Mouse (Mus musculus): ENCODE results near the gene Rnasek. TPM values are rescaled to one million over a fixed set of nuclear protein-coding genes. Genes with fewer than 3 reads are reported as not detected.
A peak's percentile ranks its signal among the peaks of the same experiment; 100 is the strongest.

Gene Rnasek
- polyA plus RNA-seq, 1 experiment from 2014 or later, result 106 TPM

DNA sequence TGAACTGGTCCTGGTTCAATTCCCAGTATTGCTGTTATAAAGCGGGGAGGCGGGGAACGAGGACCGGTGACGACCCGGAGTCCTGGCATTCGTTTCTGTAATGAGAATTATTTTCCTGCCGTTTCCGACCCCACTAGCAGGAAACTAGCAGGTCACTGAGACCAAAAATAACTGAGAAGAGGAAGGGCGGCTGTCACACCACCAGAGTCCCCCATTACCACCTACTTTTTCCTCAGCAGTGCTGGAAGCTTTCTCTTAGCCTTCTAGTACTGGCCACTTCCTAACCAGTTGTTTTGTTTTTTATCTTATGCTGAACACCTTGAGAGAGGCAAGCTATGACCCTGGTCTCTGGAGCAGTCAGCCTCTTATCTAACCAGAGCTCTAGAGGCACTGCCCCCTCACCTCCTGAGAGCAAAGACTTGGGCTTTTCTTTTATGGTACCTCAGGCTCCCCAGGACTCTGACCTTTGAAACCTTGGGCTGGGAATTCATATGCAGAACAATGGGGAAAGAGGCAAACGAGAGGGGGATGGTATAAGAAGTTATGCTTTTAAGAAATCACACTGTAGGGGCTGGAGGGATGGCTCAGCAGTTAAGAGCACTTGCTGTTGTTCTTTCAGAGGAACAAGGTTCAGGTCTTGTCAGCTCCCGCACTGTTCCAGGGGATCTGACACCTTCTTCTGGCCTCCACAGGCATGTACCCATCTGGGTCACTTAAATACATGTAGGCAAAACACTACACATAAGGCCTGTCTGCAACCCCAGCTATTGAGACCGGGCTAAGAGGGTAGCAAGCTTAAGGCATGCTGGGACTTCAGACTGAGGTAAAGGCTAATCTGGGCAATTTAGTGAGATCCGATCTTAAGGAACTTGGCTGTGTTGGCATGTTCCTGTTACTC lies 17.8 kb downstream of the Rnasek start:
- H3K36me3 ChIP-seq (replicated peaks), result peaks cover 13% of the 10 kb centered on the region
- H3K27me3 ChIP-seq (replicated peaks; ENCODE audit: low read depth, poor library complexity, severe bottlenecking), result peaks cover 87% of the 10 kb centered on the region
- H3K4me1 ChIP-seq, result peaks cover 51% of the 10 kb centered on the region
- no peaks in the 10 kb centered on the region for H3K9me3 ChIP-seq
- no peak for DNase-seq (ENCODE audit: low spot score)
- H3K27ac ChIP-seq (replicated peaks), result peak overlapping the region; percentile 88
- 12% methylated on average over 14 of the region's 14 CpGs for WGBS
- H3K4me3 ChIP-seq, result peak overlapping the region; percentile 68

DNA sequence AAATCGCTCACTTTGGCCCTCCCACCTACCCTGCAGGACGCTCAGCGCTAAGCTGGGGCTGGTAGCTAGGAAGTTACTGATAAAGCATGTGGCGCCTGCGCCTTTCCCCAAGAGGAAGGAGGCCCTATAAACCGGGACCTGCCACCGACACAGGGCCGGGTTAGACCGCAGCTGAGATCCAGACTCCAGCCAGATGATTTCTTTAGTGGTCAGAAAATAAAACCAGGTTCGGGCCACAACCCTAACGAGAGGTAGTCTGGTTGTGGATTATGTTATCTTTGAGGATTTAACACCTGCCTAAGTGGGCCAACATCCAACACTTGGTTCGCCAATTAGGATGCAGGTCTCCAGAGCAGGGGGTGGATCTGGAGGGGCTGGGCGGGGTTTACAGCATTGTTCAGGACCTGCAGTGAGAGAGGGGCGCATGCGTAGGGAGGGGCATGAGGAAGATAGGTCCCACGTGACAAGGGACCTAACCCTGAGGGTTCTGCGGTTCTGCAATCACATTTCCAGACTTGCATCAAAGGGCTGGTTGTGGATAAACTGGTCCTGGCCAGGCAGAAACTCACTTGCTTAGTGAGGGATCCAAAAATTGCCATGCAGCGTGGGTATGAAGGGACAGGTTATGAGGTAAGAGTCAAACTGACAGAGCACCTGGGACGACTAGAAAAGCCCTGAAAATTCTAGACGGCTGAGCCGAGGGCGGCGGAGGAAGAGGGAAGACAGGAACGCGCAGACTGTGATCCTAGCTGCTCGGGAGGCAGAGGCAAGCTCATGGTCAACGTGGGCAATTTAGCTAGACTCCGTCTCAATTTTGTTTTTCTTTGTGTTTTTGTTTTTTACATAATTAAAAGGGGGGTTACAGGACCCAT lies 18.7 kb downstream of the Rnasek start, which contains the start of gene Slc16a13:
Slc16a13 (minus strand) TSS at position 334 of the 872 bp plus-strand sequence.
- Histone ChIP-seq H3K4me3 (peak within 1 kb of the TSS; percentile 68), H3K27me3 (replicated peaks; ENCODE audit: low read depth, poor library complexity, severe bottlenecking) (peaks cover 87% of the 10 kb centered on the region), H3K4me1 (peaks cover 43% of the 10 kb centered on the region), H3K36me3 (replicated peaks) (peaks cover 13% of the 10 kb centered on the region), H3K9me3 (no peaks in the 10 kb centered on the region), H3K27ac (replicated peaks) (peak within 1 kb of the TSS; percentile 88)
- WGBS, result under 1% methylated on average over 28 of the region's 28 CpGs
- DNase-seq (ENCODE audit: low spot score), result peak; percentile 97

DNA sequence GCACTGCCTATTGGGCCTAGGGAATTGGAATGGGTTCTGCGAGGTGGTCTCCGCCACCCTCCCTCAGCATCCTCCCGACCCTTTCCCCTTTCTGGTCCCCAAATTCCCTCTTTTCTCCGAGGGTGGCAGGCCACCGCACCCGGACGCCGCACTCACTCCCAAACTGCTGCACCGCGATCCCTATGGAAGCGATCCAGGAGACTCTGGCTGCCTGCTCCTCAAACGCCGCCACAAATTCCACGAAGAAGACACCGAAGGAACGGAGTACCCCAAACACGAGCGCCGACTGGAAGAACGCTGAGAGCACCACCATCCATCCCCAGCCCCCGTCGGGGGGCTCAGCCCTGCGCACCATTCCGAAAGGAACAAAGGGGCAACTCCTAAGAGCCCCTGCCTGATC lies 19.3 kb downstream of the Rnasek start:
- Histone ChIP-seq H3K4me3 (peak overlapping the region; percentile 68), H3K27me3 (replicated peaks; ENCODE audit: low read depth, poor library complexity, severe bottlenecking) (peaks cover 87% of the 10 kb centered on the region), H3K36me3 (replicated peaks) (peaks cover 13% of the 10 kb centered on the region), H3K27ac (replicated peaks) (peak overlapping the region; percentile 88), H3K9me3 (no peaks in the 10 kb centered on the region), H3K4me1 (peaks cover 44% of the 10 kb centered on the region)
- DNase-seq (ENCODE audit: low spot score), result no peak
- WGBS, result 2% methylated on average over 24 of the region's 24 CpGs

DNA sequence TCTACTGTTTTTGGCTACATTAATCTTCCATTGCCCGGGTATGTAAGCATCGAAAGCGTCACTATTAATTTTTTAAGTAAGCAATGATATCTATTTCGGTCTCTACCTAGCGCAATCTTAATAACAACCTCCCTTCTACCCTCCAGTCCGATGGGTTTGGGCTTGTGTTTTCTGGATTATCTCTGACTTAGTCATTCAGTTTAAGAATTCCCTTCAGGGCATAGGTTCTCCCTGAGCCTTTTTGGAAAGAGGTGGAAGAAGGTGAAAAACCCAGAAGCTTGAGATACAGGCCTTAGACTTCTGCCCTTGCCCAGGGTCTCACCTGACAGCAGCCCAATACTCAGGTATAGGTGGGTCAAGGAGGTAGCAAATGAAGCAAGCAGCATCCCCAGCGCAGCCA lies 19.8 kb downstream of the Rnasek start:
- DNase-seq (ENCODE audit: low spot score), result no peak
- Histone ChIP-seq H3K4me3 (peak overlapping the region; percentile 68), H3K36me3 (replicated peaks) (peaks cover 13% of the 10 kb centered on the region), H3K27me3 (replicated peaks; ENCODE audit: low read depth, poor library complexity, severe bottlenecking) (peaks cover 87% of the 10 kb centered on the region), H3K4me1 (peaks cover 48% of the 10 kb centered on the region), H3K27ac (replicated peaks) (peak overlapping the region; percentile 88), H3K9me3 (no peaks in the 10 kb centered on the region)
- 57% methylated on average over 7 of the region's 7 CpGs for WGBS

DNA sequence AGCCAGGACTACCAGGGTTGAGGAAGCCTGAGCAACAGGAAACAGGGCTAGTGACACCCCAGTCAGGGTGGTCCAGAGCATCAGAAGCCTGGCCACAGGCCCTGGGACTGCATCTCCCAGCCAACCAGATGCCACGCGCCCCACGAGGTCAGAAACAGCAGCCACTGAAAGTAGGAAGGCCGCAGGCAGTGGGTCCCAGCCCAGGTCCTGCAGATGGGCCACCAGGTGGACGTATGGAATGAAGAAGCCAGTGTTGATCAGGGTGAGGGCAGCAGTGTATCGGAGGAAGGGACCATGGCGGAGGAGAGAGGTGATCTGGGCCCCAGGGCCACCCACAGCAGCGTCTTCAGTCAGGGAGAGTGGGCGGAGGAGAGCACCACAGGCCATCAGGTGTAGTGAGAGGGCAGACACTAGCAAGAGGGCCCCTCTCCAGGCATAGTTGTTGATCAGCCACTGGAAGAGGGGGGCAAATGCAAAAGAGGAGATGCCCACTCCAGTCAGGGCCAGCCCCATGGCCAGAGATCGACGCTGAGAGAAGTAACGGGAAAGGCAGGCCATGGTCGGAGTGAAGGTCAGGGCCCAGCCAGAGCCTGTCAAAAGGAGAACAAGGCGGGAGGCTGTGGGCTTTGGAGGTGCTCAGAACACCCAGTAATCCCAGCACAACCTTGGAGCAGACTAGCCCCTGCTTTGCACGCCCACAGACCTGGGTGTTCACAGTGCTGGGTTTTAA lies 20.7 kb downstream of the Rnasek start:
- Histone ChIP-seq H3K27ac (replicated peaks) (no peak overlapping the region), H3K4me3 (peak overlapping the region; percentile 16; the same call in 1 of the 2 replicates), H3K4me1 (peaks cover 58% of the 10 kb centered on the region), H3K36me3 (replicated peaks) (peaks cover 13% of the 10 kb centered on the region), H3K9me3 (no peaks in the 10 kb centered on the region), H3K27me3 (replicated peaks; ENCODE audit: low read depth, poor library complexity, severe bottlenecking) (peaks cover 87% of the 10 kb centered on the region)
- WGBS, result 92% methylated on average over 15 of the region's 15 CpGs
- no peak for DNase-seq (ENCODE audit: low spot score)

DNA sequence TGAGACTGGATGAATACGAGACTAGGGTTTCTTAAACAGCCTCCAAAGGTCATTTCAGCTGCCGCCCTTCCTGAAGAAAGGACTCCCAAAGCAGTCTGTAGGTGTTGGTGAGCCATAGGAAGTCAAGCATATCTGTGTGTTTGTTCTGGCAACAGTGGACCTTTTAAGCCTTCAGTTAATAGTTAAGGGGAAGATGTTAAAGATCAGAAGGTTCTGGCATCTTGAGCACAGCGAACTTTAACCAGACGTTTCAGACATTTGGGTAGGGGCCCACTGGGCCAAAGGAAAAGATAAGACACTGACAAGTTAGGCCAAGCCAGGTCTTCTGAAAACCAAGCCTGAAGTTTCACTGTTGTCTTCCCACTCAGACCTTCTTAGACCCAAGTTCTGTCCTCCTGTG lies 21.6 kb downstream of the Rnasek start:
- peaks cover 61% of the 10 kb centered on the region for H3K4me1 ChIP-seq
- H3K4me3 ChIP-seq, result no peak overlapping the region
- 89% methylated on average over 4 of the region's 4 CpGs for WGBS
- peaks cover 13% of the 10 kb centered on the region for H3K36me3 ChIP-seq (replicated peaks)
- peaks cover 89% of the 10 kb centered on the region for H3K27me3 ChIP-seq (replicated peaks; ENCODE audit: low read depth, poor library complexity, severe bottlenecking)
- no peak for DNase-seq (ENCODE audit: low spot score)
- H3K9me3 ChIP-seq, result no peaks in the 10 kb centered on the region
- no peak overlapping the region for H3K27ac ChIP-seq (replicated peaks)

DNA sequence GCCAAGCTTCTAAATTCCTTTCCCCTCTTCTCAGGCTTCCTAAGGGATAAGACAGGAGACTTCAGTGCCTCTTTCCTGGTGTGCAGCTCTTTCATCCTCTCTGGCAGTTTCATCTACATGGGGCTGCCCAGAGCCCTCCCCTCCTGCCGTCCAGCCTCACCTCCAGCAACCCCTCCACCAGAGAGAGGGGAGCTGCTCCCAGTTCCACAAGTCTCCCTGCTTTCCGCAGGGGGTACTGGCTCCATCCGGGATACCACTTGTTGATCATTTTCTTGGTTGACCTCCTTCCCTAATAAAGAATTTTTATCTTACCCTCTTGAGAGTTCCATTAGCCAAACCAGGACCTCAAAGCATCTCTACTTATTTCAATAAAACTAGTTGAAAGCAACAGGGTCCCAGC lies 23.5 kb downstream of the Rnasek start:
- Histone ChIP-seq H3K4me1 (peaks cover 47% of the 10 kb centered on the region), H3K4me3 (no peak overlapping the region; the same call in 1 of the 2 replicates), H3K36me3 (replicated peaks) (peaks cover 13% of the 10 kb centered on the region), H3K9me3 (no peaks in the 10 kb centered on the region), H3K27me3 (replicated peaks; ENCODE audit: low read depth, poor library complexity, severe bottlenecking) (peaks cover 87% of the 10 kb centered on the region), H3K27ac (replicated peaks) (no peak overlapping the region)
- no peak for DNase-seq (ENCODE audit: low spot score)
- WGBS, result 54% methylated on average over 3 of the region's 3 CpGs

DNA sequence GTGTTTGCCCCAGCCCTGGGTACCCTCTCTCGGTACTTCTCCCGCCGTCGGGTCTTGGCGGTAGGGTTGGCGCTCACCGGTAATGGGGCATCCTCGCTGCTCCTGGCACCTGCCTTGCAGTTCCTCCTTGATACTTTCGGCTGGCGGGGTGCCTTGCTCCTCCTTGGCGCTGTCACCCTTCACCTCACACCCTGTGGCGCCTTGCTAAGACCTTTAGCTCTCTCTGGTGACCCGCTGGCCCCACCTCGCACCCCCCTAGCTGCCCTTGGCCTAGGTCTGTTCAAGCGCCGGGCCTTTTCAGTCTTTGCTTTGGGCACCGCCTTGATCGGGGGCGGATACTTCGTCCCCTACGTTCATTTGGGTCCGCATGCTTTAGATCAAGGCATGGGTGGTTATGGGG lies 24.3 kb downstream of the Rnasek start:
- Histone ChIP-seq H3K4me1 (peaks cover 40% of the 10 kb centered on the region), H3K27me3 (replicated peaks; ENCODE audit: low read depth, poor library complexity, severe bottlenecking) (peaks cover 86% of the 10 kb centered on the region), H3K27ac (replicated peaks) (no peak overlapping the region; the same call in 1 of the 2 replicates), H3K36me3 (replicated peaks) (peaks cover 13% of the 10 kb centered on the region), H3K4me3 (peak overlapping the region; percentile 54), H3K9me3 (no peaks in the 10 kb centered on the region)
- no peak for DNase-seq (ENCODE audit: low spot score)
- 12% methylated on average over 22 of the region's 22 CpGs for WGBS

DNA sequence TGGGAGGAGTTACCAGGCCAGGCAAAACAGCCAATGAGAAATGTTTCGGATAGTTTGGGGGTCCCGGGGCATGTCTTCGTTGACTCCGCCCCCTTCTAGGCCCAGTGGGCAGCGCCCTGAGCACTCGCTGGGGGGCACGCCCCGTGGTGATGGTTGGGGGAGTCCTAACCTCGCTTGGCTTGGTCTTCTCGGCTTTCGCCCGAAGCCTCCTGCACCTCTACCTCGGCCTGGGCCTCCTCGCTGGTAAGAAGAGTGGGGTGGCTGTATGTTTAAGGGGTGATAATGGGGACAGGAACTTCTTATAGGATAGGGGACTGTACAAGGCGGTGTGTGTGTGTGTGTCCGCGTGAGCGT lies 24.8 kb downstream of the Rnasek start:
- H3K4me1 ChIP-seq, result peaks cover 35% of the 10 kb centered on the region
- H3K4me3 ChIP-seq, result peak overlapping the region; percentile 54
- peaks cover 82% of the 10 kb centered on the region for H3K27me3 ChIP-seq (replicated peaks; ENCODE audit: low read depth, poor library complexity, severe bottlenecking)
- H3K36me3 ChIP-seq (replicated peaks), result peaks cover 13% of the 10 kb centered on the region
- 7% methylated on average over 18 of the region's 18 CpGs for WGBS
- no peak for DNase-seq (ENCODE audit: low spot score)
- no peaks in the 10 kb centered on the region for H3K9me3 ChIP-seq
- no peak overlapping the region for H3K27ac ChIP-seq (replicated peaks)

DNA sequence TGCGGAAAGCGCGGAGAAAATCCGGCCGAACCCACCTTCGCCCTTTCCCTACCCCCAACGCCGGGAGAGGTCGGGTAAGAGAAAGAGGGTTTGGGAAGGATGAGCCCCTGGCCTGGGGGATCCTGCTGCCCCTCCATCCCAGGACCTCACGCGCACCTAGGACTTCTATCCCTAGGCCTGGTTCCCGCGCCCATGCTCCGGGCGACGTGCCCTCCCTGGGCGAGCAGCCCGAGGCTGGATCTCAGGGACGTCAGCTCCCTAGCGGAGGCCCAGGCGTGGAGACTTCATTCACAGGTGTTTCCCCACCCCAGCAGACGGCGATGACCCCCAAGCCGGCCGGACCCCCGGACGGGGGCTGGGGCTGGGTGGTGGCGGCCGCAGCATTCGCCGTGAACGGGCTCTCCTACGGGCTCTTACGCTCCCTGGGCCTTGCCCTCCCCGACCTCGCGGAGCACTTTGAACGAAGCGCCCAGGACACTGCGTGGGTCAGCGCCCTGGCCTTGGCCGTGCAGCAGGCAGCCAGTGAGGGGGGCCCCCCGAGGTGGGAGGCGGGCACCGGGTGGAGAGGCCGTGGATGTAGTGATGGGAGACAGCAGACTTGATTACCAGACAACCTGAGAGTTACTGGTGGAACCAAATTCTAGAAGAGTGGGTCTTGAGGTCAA lies 25.3 kb downstream of the Rnasek start:
- WGBS, result under 1% methylated on average over 46 of the region's 46 CpGs
- H3K27ac ChIP-seq (replicated peaks), result 0 out of 2 replicates have a peak overlapping the region, but pooled peaks have one; percentile 26
- peak; percentile 52 for DNase-seq (ENCODE audit: low spot score)
- H3K4me1 ChIP-seq, result peaks cover 31% of the 10 kb centered on the region
- H3K27me3 ChIP-seq (replicated peaks; ENCODE audit: low read depth, poor library complexity, severe bottlenecking), result peaks cover 76% of the 10 kb centered on the region
- peaks cover 13% of the 10 kb centered on the region for H3K36me3 ChIP-seq (replicated peaks)
- peak overlapping the region; percentile 54 for H3K4me3 ChIP-seq
- H3K9me3 ChIP-seq, result no peaks in the 10 kb centered on the region

DNA sequence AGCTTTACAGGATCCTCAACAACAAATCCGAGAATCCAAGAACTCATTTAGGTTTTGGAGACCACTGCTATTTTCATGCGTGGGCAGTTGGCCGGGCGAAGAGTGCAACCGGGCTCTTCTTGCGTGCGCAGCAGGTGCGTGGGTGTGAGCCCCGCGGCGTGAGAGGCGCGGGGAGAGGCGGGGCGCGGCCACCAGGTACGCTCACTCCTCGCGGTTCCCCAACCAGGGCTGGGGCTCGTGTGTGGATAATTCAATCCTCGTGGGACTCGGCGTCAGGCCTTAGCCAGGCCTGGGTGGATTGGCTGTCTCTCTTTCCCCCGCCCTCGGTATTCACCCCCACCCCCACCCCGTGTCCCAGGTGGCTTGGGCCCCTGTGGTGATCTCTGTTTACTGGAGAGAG lies 25.9 kb downstream of the Rnasek start:
- DNase-seq (ENCODE audit: low spot score), result no peak
- 6% methylated on average over 26 of the region's 26 CpGs for WGBS
- no peak overlapping the region for H3K27ac ChIP-seq (replicated peaks)
- peaks cover 13% of the 10 kb centered on the region for H3K36me3 ChIP-seq (replicated peaks)
- H3K4me1 ChIP-seq, result peaks cover 25% of the 10 kb centered on the region
- peak overlapping the region; percentile 54 for H3K4me3 ChIP-seq
- H3K9me3 ChIP-seq, result no peaks in the 10 kb centered on the region
- peaks cover 71% of the 10 kb centered on the region for H3K27me3 ChIP-seq (replicated peaks; ENCODE audit: low read depth, poor library complexity, severe bottlenecking)
